Mouse (Mus musculus) brain, adult 10 weeks (tissue): ENCODE data around the gene Lcn3. TPM values are rescaled to one million over a fixed set of nuclear protein-coding genes. Genes with fewer than 3 reads are reported as not detected.

Experiments
- polyA plus RNA-seq: library from polyadenylated mRNA; stranded (reverse); fragments of 350-450 nt; fragmentation: Illumina TruSeq; extraction: RNeasy Lipid Tissue Mini Kit (QIAGEN cat#74804); gene quantifications from one replicate; pipeline ENCODE4 v1.2.3, GENCODE M21; 2015; ENCODE audit warnings: low read depth, low replicate concordance

Lcn3 gene
- not detected for polyA plus RNA-seq

GRCm38 (mm10) chr2:25765269-25765668, at the start of gene Lcn3:
TSS of gene Lcn3 (plus strand) at chr2:25765569.

DNA sequence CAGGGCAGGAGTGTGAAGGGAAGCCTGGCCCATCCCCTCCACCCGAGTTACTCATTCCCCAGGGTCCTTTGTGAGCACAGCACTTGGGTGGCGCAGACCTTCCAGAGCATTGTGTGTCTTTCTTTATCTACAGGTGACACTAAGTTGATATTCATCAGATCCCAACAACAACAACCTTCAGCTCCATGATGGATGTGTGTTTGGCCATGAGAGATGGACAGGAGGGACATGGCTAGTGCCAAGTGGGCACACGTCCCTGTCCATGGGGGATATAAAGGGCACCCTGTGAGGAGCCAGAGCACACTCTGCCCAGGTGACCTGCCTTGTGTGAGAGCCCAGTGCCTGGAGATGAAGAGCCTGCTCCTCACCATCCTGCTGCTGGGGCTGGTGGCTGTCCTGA, 28.7 kb upstream of the Lcn3 start, which contains the start of gene Obp2b:
Gene Obp2b (plus strand): TSS at position 301 of the 400 bp plus-strand sequence.

DNA sequence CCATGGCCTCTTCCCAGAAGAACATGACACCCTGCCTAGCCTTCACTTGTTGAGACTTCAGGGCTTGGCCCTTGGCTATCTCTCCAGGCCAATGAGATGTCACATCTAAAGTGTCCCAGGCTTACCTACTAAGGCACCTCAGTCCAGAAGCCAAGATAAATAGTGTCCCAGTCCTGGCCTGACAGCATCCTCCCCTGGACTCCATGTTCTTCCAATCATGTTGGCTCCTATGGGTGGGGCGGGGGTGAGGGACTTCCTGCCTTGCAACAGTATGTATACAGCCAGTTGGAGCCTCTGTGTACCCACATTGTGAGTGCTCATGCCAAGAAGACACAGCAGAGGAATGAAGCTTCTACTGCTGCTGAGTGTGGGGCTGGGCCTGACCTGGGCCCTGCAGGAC, 11.3 kb downstream of the Lcn3 start, which contains the start of gene Lcn11:
Gene Lcn11 (plus strand): TSS at position 301 of the 400 bp plus-strand sequence.

GRCm38 (mm10) chr2:25781957-25782356, 16.6 kb downstream of the Lcn3 start, which contains the start of gene Gm13539:
TSS of gene Gm13539 (plus strand) at chr2:25782257.

GRCm38 (mm10) chr2:25815748-25816147, 50.4 kb downstream of the Lcn3 start, which contains the start of gene Glt6d1:
TSS of gene Glt6d1 (minus strand) at chr2:25815848.

Other genes starting within 250 kb of the Lcn3 start
- gene Traf2, start 218.6 kb upstream of the Lcn3 start, polyA plus RNA-seq, result 10.6 TPM
- gene Edf1, start 207.7 kb upstream of the Lcn3 start, polyA plus RNA-seq, result 365 TPM
- 0.95 TPM for gene Mamdc4, start 190.7 kb upstream of the Lcn3 start, polyA plus RNA-seq
- 94.8 TPM for gene Phpt1, start 190.3 kb upstream of the Lcn3 start, polyA plus RNA-seq
- gene Ajm1, start 183.8 kb upstream of the Lcn3 start, polyA plus RNA-seq, result 44.4 TPM
- gene Rabl6, start 157.0 kb upstream of the Lcn3 start, polyA plus RNA-seq, result 145 TPM
- gene Ccdc183, start 147.9 kb upstream of the Lcn3 start, polyA plus RNA-seq, result not detected
- gene Tmem141, start 143.6 kb upstream of the Lcn3 start, polyA plus RNA-seq, result 54.0 TPM
- gene Fcna, start 137.5 kb upstream of the Lcn3 start, polyA plus RNA-seq, result 0.79 TPM
- not detected for gene Lcn8, start 112.4 kb upstream of the Lcn3 start, polyA plus RNA-seq
- not detected for gene Lcn5, start 107.6 kb upstream of the Lcn3 start, polyA plus RNA-seq
- gene Lcn6, start 88.8 kb upstream of the Lcn3 start, polyA plus RNA-seq, result not detected
- not detected for gene Lcn10, start 82.8 kb upstream of the Lcn3 start, polyA plus RNA-seq
- not detected for gene Obp2a, start 65.5 kb upstream of the Lcn3 start, polyA plus RNA-seq
- gene Bmyc, start 58.8 kb upstream of the Lcn3 start, polyA plus RNA-seq, result 81.8 TPM
- not detected for gene Obp2b, start 28.6 kb upstream of the Lcn3 start, polyA plus RNA-seq
- not detected for gene Lcn11, start 11.4 kb downstream of the Lcn3 start, polyA plus RNA-seq
- gene Gm13539, start 16.7 kb downstream of the Lcn3 start, polyA plus RNA-seq, result not detected
- gene Glt6d1, start 50.3 kb downstream of the Lcn3 start, polyA plus RNA-seq, result not detected
- gene Lcn9, start 57.6 kb downstream of the Lcn3 start, polyA plus RNA-seq, result not detected
- not detected for gene Sohlh1, start 81.7 kb downstream of the Lcn3 start, polyA plus RNA-seq
- 90.6 TPM for gene Kcnt1, start 98.2 kb downstream of the Lcn3 start, polyA plus RNA-seq
- gene Camsap1, start 217.7 kb downstream of the Lcn3 start, polyA plus RNA-seq, result 50.1 TPM